In genomic region chr15:5142714-5143113, GRCm38 (mm10) we compare ENCODE assay signal across 10 mouse cellular contexts. TPM values are rescaled to one million over a fixed set of nuclear protein-coding genes. Genes with fewer than 3 reads are reported as not detected.
A peak's percentile ranks its signal among the peaks of the same experiment; 100 is the strongest.
DNase-seq lines count a peak whose midpoint lies in the region; ATAC-seq and TF ChIP-seq lines count a peak whose summit lies in the region.
"Had no signal": no experiment of that assay in that cellular context is flagged by ENCODE, and none has a peak within 500 bp of the region (broad histone marks: within the 10 kb centered on the region; RNA-seq: fewer than 3 reads in every experiment).

No protein-coding gene starts in this region.

- no peak for DNase-seq in heart, postnatal 36 days
- no peak for DNase-seq in lung, postnatal 4 days
- no peak for DNase-seq in hindbrain, postnatal 0 days (ENCODE audit: low spot score)
- DNase-seq in cerebellum, postnatal 14 days: no peak
- DNase-seq in layer of hippocampus, postnatal 36 days: no peak
- DNase-seq: kidney, postnatal 25 days; lung, postnatal 14 days had no signal

- intact Hi-C loops in heart, postnatal 36 days (cut with DNase I): loop anchor here (2.0 kb wide), 1 partner anchor 42 kb away; the partner anchor contains the start of gene Ttc33

- H3K79me2 ChIP-seq in macrophage (ENCODE audit: inconsistent target): peaks cover 37% of the 10 kb centered on the region

- peaks cover 2 to 13% of the 10 kb centered on the region in 2 experiments; a peak in 3 of 4 replicates for H3K4me1 ChIP-seq in heart, embryonic 14.5 days (ENCODE audit: control insufficient read depth in 2 of 2, insufficient read depth in 2 of 2, low read length in 2 of 2)
- H3K4me1 ChIP-seq in lung, embryonic 15.5 days: peaks cover 15% of the 10 kb centered on the region
- peaks cover 9% of the 10 kb centered on the region; the same call in 1 of the 2 replicates for H3K4me1 ChIP-seq in hindbrain, postnatal 0 days (ENCODE audit: insufficient read depth, low read length)

- no peaks in the 10 kb centered on the region for H3K27me3 ChIP-seq in heart, embryonic 14.5 days (ENCODE audit: control insufficient read depth, insufficient read depth, low read length)
- no peaks in the 10 kb centered on the region for H3K27me3 ChIP-seq in lung, embryonic 15.5 days
- no peaks in the 10 kb centered on the region for H3K27me3 ChIP-seq in hindbrain, postnatal 0 days (ENCODE audit: insufficient read depth, low read length)

- H3K4me3 ChIP-seq in heart, embryonic 14.5 days (ENCODE audit: control insufficient read depth in 1 of 2, insufficient read depth in 1 of 2, low read depth in 1 of 2, low read length in 2 of 2): peak overlapping the region in 1 of 2 experiments; percentile 88; a peak in 1 of 4 replicates
- peak overlapping the region; percentile 93; the same call in 1 of the 2 replicates for H3K4me3 ChIP-seq in lung, embryonic 15.5 days
- H3K4me3 ChIP-seq in hindbrain, postnatal 0 days (ENCODE audit: low read length): peak overlapping the region; percentile 96; the same call in 1 of the 2 replicates
- peak overlapping the region; percentile 50 for H3K4me3 ChIP-seq in macrophage (ENCODE audit: inconsistent target)

- ATAC-seq in heart, embryonic 14.5 days (ENCODE audit: insufficient number of reproducible peaks, insufficient read depth, low FRiP score, low read depth): no peak
- no peak for ATAC-seq in lung, embryonic 15.5 days (ENCODE audit: borderline replicate concordance, extremely low read depth, low FRiP score, low TSS enrichment)
- ATAC-seq in hindbrain, postnatal 0 days: no peak

- no peak overlapping the region for H3K9ac ChIP-seq in heart, embryonic 14.5 days (ENCODE audit: low read length)
- no peak overlapping the region for H3K9ac ChIP-seq in lung, embryonic 15.5 days
- no peak overlapping the region for H3K9ac ChIP-seq in hindbrain, postnatal 0 days (replicated peaks; ENCODE audit: low read length)

- TF ChIP-seq CTCF in hindbrain, postnatal 0 days (IDR thresholded peaks at IDR 0.05; ENCODE audit: low read depth): no peak

- no peaks in the 10 kb centered on the region for H3K36me3 ChIP-seq in heart, embryonic 14.5 days (ENCODE audit: control insufficient read depth, insufficient read depth, low read length)
- no peaks in the 10 kb centered on the region for H3K36me3 ChIP-seq in lung, embryonic 15.5 days
- H3K36me3 ChIP-seq in hindbrain, postnatal 0 days (ENCODE audit: insufficient read depth, low read length): no peaks in the 10 kb centered on the region
- no peaks in the 10 kb centered on the region for H3K36me3 ChIP-seq in macrophage (ENCODE audit: inconsistent target)

- H3K9me3 ChIP-seq in heart, embryonic 14.5 days (ENCODE audit: control insufficient read depth, low read length): no peaks in the 10 kb centered on the region
- H3K9me3 ChIP-seq in lung, embryonic 15.5 days: no peaks in the 10 kb centered on the region
- H3K9me3 ChIP-seq in hindbrain, postnatal 0 days (ENCODE audit: low read length): no peaks in the 10 kb centered on the region

- peak overlapping the region; percentile 73 for H3K4me2 ChIP-seq in heart, embryonic 14.5 days (ENCODE audit: low read length)
- H3K4me2 ChIP-seq in lung, embryonic 15.5 days: peak overlapping the region; percentile 62
- H3K4me2 ChIP-seq in hindbrain, postnatal 0 days (ENCODE audit: low read depth, low read length): peak overlapping the region; percentile 84

- H3K27ac ChIP-seq in heart, embryonic 14.5 days (replicated peaks in 1 of 2; ENCODE audit: control insufficient read depth in 1 of 2, insufficient read depth in 1 of 2, low read depth in 2 of 2, low read length in 2 of 2): no peak overlapping the region
- no peak overlapping the region for H3K27ac ChIP-seq in lung, embryonic 15.5 days
- H3K27ac ChIP-seq in hindbrain, postnatal 0 days: no peak overlapping the region
- no peak overlapping the region for H3K27ac ChIP-seq in macrophage

- 73% methylated on average over 5 of the region's 5 CpGs for WGBS in heart, embryonic 14.5 days
- 55% methylated on average over 5 of the region's 5 CpGs for WGBS in lung, embryonic 15.5 days
- 75% methylated on average over 5 of the region's 5 CpGs for WGBS in hindbrain, postnatal 0 days
- WGBS in macrophage (ENCODE audit: missing documents): 77% methylated on average over 4 of the region's 5 CpGs

RNA-seq across cellular contexts. Expression of gene Prkaa1, which starts 0.9 kb away (rescaled TPM):
- 20.9 and 21.3 TPM in 2 replicates for polyA plus RNA-seq in heart, embryonic 14.5 days (2014; fragmentation: Nextera tagmentation; extraction: Ambion mirVana)
- 10 to 100 TPM; 12.9 to 16.2 TPM for total RNA-seq in heart, postnatal 36 days (2021)
- polyA plus RNA-seq in lung, embryonic 15.5 days (2015; fragmentation: Nextera tagmentation; extraction: Ambion mirVana): 17.7 and 18.4 TPM in 2 replicates
- 12.0 and 14.3 TPM in 2 replicates for total RNA-seq in hindbrain, postnatal 0 days (2014; rRNA removed)
- polyA plus RNA-seq in hindbrain, postnatal 0 days (2015; fragmentation: Nextera tagmentation; extraction: Ambion mirVana): 9.4 and 9.8 TPM in 2 replicates
- 10 to 100 TPM; 10.4 to 40.4 (median 28.3) TPM for total RNA-seq in macrophage (2018; cell fraction: chromatin; rRNA removed)
- total RNA-seq in macrophage (2018; cell fraction: cytosol; rRNA removed): 10 to 100 TPM; 19.2 to 34.7 (median 30.9) TPM
- 10 to 100 TPM; 13.8 to 60.4 (median 30.0) TPM for total RNA-seq in macrophage (2018; cell fraction: nucleus; rRNA removed)
- 20.7 to 31.7 TPM (median 23.3 TPM) in 3 replicates for polyA plus RNA-seq in macrophage (2018)
- total RNA-seq in layer of hippocampus, postnatal 36 days (2021): 10 to 100 TPM; 23.0 to 24.1 TPM

RNA-seq across cellular contexts. Expression of gene Rpl37, which starts 26.3 kb away (rescaled TPM):
- polyA plus RNA-seq in heart, embryonic 14.5 days (2014; fragmentation: Nextera tagmentation; extraction: Ambion mirVana): 480 and 512 TPM in 2 replicates
- 100 to 1,000 TPM; 191 to 205 TPM for total RNA-seq in heart, postnatal 36 days (2021)
- 469 and 494 TPM in 2 replicates for polyA plus RNA-seq in lung, embryonic 15.5 days (2015; fragmentation: Nextera tagmentation; extraction: Ambion mirVana)
- 147 and 148 TPM in 2 replicates for total RNA-seq in hindbrain, postnatal 0 days (2014; rRNA removed)
- 414 and 415 TPM in 2 replicates for polyA plus RNA-seq in hindbrain, postnatal 0 days (2015; fragmentation: Nextera tagmentation; extraction: Ambion mirVana)
- total RNA-seq in macrophage (2018; cell fraction: chromatin; rRNA removed): 100 to 1,000 TPM in 1 of 26 experiments, 10 to 100 TPM in 25; 35.7 to 113 (median 67.1) TPM
- total RNA-seq in macrophage (2018; cell fraction: cytosol; rRNA removed): 100 to 1,000 TPM; 142 to 422 (median 216) TPM
- 100 to 1,000 TPM in 1 of 26 experiments, 10 to 100 TPM in 25; 34.6 to 137 (median 64.8) TPM for total RNA-seq in macrophage (2018; cell fraction: nucleus; rRNA removed)
- polyA plus RNA-seq in macrophage (2018): 263 to 496 TPM (median 486 TPM) in 3 replicates
- 100 to 1,000 TPM; 277 to 293 TPM for total RNA-seq in layer of hippocampus, postnatal 36 days (2021)

RNA-seq across cellular contexts. Expression of gene Card6, which starts 34.4 kb away (rescaled TPM):
- 1.9 and 3.6 TPM in 2 replicates for polyA plus RNA-seq in heart, embryonic 14.5 days (2014; fragmentation: Nextera tagmentation; extraction: Ambion mirVana)
- total RNA-seq in heart, postnatal 36 days (2021): 1 to 10 TPM; 7.3 to 7.4 TPM
- 1.6 and 2.0 TPM in 2 replicates for polyA plus RNA-seq in lung, embryonic 15.5 days (2015; fragmentation: Nextera tagmentation; extraction: Ambion mirVana)
- total RNA-seq in hindbrain, postnatal 0 days (2014; rRNA removed): 0.16 and 0.29 TPM in 2 replicates
- polyA plus RNA-seq in hindbrain, postnatal 0 days (2015; fragmentation: Nextera tagmentation; extraction: Ambion mirVana): 0.23 and 0.54 TPM in 2 replicates
- total RNA-seq in macrophage (2018; cell fraction: chromatin; rRNA removed): 1 to 10 TPM in 19 of 26 experiments, under 1 TPM in 7; 0.27 to 9.2 (median 2.6) TPM
- total RNA-seq in macrophage (2018; cell fraction: cytosol; rRNA removed): 1 to 10 TPM in 24 of 26 experiments, under 1 TPM in 2; 0.43 to 6.0 (median 3.8) TPM
- 1 to 10 TPM in 21 of 26 experiments, under 1 TPM in 5; 0.29 to 7.5 (median 2.0) TPM for total RNA-seq in macrophage (2018; cell fraction: nucleus; rRNA removed)
- polyA plus RNA-seq in macrophage (2018): 1.9 to 5.0 TPM (median 4.0 TPM) in 3 replicates
- total RNA-seq in layer of hippocampus, postnatal 36 days (2021): 1 to 10 TPM; 5.3 TPM

RNA-seq across cellular contexts. Expression of gene Ttc33, which starts 42.6 kb away (rescaled TPM):
- 36.8 and 39.7 TPM in 2 replicates for polyA plus RNA-seq in heart, embryonic 14.5 days (2014; fragmentation: Nextera tagmentation; extraction: Ambion mirVana)
- 10 to 100 TPM; 38.2 to 40.7 TPM for total RNA-seq in heart, postnatal 36 days (2021)
- 41.6 and 43.5 TPM in 2 replicates for polyA plus RNA-seq in lung, embryonic 15.5 days (2015; fragmentation: Nextera tagmentation; extraction: Ambion mirVana)
- 21.3 TPM in 2 replicates for total RNA-seq in hindbrain, postnatal 0 days (2014; rRNA removed)
- polyA plus RNA-seq in hindbrain, postnatal 0 days (2015; fragmentation: Nextera tagmentation; extraction: Ambion mirVana): 39.3 and 44.9 TPM in 2 replicates
- 10 to 100 TPM in 18 of 26 experiments, 1 to 10 TPM in 8; 4.7 to 38.5 (median 15.6) TPM for total RNA-seq in macrophage (2018; cell fraction: chromatin; rRNA removed)
- total RNA-seq in macrophage (2018; cell fraction: cytosol; rRNA removed): 10 to 100 TPM; 19.9 to 58.1 (median 30.9) TPM
- 10 to 100 TPM in 23 of 26 experiments, 1 to 10 TPM in 3; 9.4 to 45.3 (median 15.0) TPM for total RNA-seq in macrophage (2018; cell fraction: nucleus; rRNA removed)
- polyA plus RNA-seq in macrophage (2018): 23.6 to 34.6 TPM (median 34.1 TPM) in 3 replicates
- 10 to 100 TPM; 77.0 to 82.6 TPM for total RNA-seq in layer of hippocampus, postnatal 36 days (2021)
